Mouse (Mus musculus): ENCODE results near the gene Fam170b. TPM values are rescaled to one million over a fixed set of nuclear protein-coding genes. Genes with fewer than 3 reads are reported as not detected.

Fam170b gene
- total and polyA plus RNA-seq, 3 experiments = not detected

DNA sequence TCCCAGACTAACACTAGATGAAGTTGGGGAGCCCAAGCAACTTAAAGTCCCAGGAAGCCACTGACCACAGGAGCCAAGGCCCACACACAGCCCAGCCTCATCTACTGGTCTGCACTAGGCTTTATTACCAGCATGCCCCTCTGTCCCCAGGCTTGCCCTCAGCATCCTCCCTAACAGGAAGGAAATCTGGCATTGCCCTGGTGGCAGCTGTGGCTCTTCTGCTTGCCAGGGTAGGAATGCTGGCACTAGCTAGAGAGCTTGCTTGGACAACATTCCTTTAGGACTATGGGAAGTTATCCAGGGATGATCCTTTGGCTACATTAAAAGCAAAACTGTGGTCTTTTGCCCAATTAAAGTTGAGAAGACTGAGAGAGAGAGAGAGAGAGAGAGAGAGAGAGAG is 23.7 kb upstream of the Fam170b start:
- TF ChIP-seq JUND (IDR thresholded peaks at IDR 0.05; ENCODE audit: low read depth, low read length) (no peak), MAZ (IDR thresholded peaks at IDR 0.05; ENCODE audit: low read depth, low read length) (no peak), NELFE (IDR thresholded peaks at IDR 0.05; ENCODE audit: low read depth, low read length) (no peak), POLR2AphosphoS2 (IDR thresholded peaks at IDR 0.05; ENCODE audit: low read length) (no peak), MAFK (IDR thresholded peaks at IDR 0.05; ENCODE audit: borderline replicate concordance, low read depth, low read length) (no peak), SMC3 (IDR thresholded peaks at IDR 0.05; ENCODE audit: low read depth, low read length) (no peak), TCF12 (IDR thresholded peaks at IDR 0.05; ENCODE audit: low read depth, low read length) (no peak), MEF2A (IDR thresholded peaks at IDR 0.05; ENCODE audit: extremely low read depth, insufficient replicate concordance, low read depth, low read length, poor library complexity, severe bottlenecking) (no peak)
- H3K4me3 ChIP-seq (ENCODE audit: control insufficient read depth in 1 of 2, insufficient read depth in 1 of 2, low read depth in 2 of 2, low read length in 2 of 2) = no peak overlapping the region
- DNase-seq (ENCODE audit: low read depth, low spot score) = no peak
- no peaks in the 10 kb centered on the region for H3K79me2 ChIP-seq (ENCODE audit: control insufficient read depth, insufficient read depth, low read length, poor library complexity)
- no peaks in the 10 kb centered on the region for H3K4me1 ChIP-seq (ENCODE audit: control insufficient read depth in 1 of 2, insufficient read depth in 2 of 2, low read length in 2 of 2)
- no peak overlapping the region for H3K27ac ChIP-seq (ENCODE audit: control insufficient read depth, low read depth, low read length)
- H3K36me3 ChIP-seq (ENCODE audit: control insufficient read depth in 1 of 2, insufficient read depth in 2 of 2, low read length in 2 of 2) = no peaks in the 10 kb centered on the region
- no peaks in the 10 kb centered on the region for H3K9me3 ChIP-seq (replicated peaks; ENCODE audit: insufficient read depth, low read length)
- H3K9ac ChIP-seq (ENCODE audit: control insufficient read depth, low read depth, low read length, poor library complexity, severe bottlenecking) = no peak overlapping the region
- H3K27me3 ChIP-seq (ENCODE audit: control insufficient read depth in 1 of 2, insufficient read depth in 2 of 2, low read length in 2 of 2) = no peaks in the 10 kb centered on the region

DNA sequence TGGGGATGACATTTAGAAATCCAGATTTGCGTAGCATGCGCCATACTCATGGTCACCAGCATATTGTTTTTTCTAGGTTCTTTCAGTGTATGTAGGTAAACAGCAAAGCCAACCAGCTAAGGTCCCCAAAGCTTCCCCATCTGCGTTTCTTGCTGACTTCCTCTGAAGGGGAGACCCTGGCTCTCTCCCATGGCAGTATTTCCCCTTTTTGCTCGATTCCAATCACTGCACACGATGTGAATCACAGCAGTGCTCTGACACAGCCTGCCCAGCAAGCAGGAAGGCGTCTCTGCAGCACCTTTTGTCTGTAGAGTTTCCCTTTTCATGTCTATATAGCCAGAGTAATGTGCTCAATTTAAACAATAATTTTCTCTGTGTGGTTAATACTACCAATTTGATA is 21.3 kb upstream of the Fam170b start:
- no peak overlapping the region for H3K9ac ChIP-seq (ENCODE audit: control insufficient read depth, low read depth, low read length, poor library complexity, severe bottlenecking)

DNA sequence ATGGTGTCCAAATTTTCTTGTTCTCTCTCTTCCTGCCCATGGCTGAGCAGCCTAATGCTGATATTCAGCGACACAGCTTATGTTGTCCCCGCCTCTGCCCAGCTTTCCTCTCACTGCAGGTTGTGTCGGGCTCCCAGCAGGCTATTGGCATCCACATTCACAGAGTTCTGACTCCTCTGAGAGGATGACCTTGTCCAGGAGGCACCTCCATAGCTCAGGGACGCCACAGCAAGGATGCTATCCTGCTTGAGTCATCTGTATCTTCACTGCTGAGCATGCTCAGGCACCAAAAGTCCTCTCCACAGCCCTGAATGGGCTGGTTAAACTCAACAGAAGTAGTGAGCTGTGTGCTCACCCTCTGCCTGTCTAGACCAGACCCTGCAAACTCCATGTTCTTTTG is 18.8 kb upstream of the Fam170b start:
- no peak for DNase-seq (ENCODE audit: low read depth, low spot score)
- Histone ChIP-seq H3K27me3 (ENCODE audit: control insufficient read depth in 1 of 2, insufficient read depth in 2 of 2, low read length in 2 of 2) (no peaks in the 10 kb centered on the region), H3K4me3 (ENCODE audit: control insufficient read depth in 1 of 2, insufficient read depth in 1 of 2, low read depth in 2 of 2, low read length in 2 of 2) (no peak overlapping the region), H3K9me3 (replicated peaks; ENCODE audit: insufficient read depth, low read length) (no peaks in the 10 kb centered on the region), H3K36me3 (ENCODE audit: control insufficient read depth in 1 of 2, insufficient read depth in 2 of 2, low read length in 2 of 2) (no peaks in the 10 kb centered on the region), H3K9ac (ENCODE audit: control insufficient read depth, low read depth, low read length, poor library complexity, severe bottlenecking) (no peak overlapping the region), H3K27ac (ENCODE audit: control insufficient read depth, low read depth, low read length) (no peak overlapping the region), H3K79me2 (ENCODE audit: control insufficient read depth, insufficient read depth, low read length, poor library complexity) (no peaks in the 10 kb centered on the region), H3K4me1 (ENCODE audit: control insufficient read depth in 1 of 2, insufficient read depth in 2 of 2, low read length in 2 of 2) (no peaks in the 10 kb centered on the region)
- TF ChIP-seq TCF12 (IDR thresholded peaks at IDR 0.05; ENCODE audit: low read depth, low read length) = no peak

More for the DNA sequence above, 21.3 kb upstream of the Fam170b start:
- Histone ChIP-seq H3K4me1 (ENCODE audit: control insufficient read depth in 1 of 2, insufficient read depth in 2 of 2, low read length in 2 of 2) (no peaks in the 10 kb centered on the region), H3K79me2 (ENCODE audit: control insufficient read depth, insufficient read depth, low read length, poor library complexity) (no peaks in the 10 kb centered on the region), H3K36me3 (ENCODE audit: control insufficient read depth in 1 of 2, insufficient read depth in 2 of 2, low read length in 2 of 2) (no peaks in the 10 kb centered on the region), H3K27ac (ENCODE audit: control insufficient read depth, low read depth, low read length) (no peak overlapping the region), H3K4me3 (ENCODE audit: control insufficient read depth in 1 of 2, insufficient read depth in 1 of 2, low read depth in 2 of 2, low read length in 2 of 2) (no peak overlapping the region), H3K27me3 (ENCODE audit: control insufficient read depth in 1 of 2, insufficient read depth in 2 of 2, low read length in 2 of 2) (no peaks in the 10 kb centered on the region), H3K9me3 (replicated peaks; ENCODE audit: insufficient read depth, low read length) (no peaks in the 10 kb centered on the region)
- DNase-seq (ENCODE audit: low read depth, low spot score) = peak; percentile 4
- no peak for TF ChIP-seq ZC3H11A (IDR thresholded peaks at IDR 0.05; ENCODE audit: low read depth, low read length)
- TF ChIP-seq E2F4 (IDR thresholded peaks at IDR 0.05; ENCODE audit: borderline replicate concordance, low read depth, low read length) = no peak
- no peak for TF ChIP-seq MEF2A (IDR thresholded peaks at IDR 0.05; ENCODE audit: extremely low read depth, insufficient replicate concordance, low read depth, low read length, poor library complexity, severe bottlenecking)
- no peak for TF ChIP-seq GATA1 (IDR thresholded peaks at IDR 0.05; ENCODE audit: low read depth, low read length)
- TF ChIP-seq TCF12 (IDR thresholded peaks at IDR 0.05; ENCODE audit: low read depth, low read length) = no peak
- TF ChIP-seq HCFC1 (IDR thresholded peaks at IDR 0.05; ENCODE audit: low read depth, low read length) = no peak
- TF ChIP-seq MAX (IDR thresholded peaks at IDR 0.05; ENCODE audit: low read length) = no peak
- TF ChIP-seq RCOR1 (IDR thresholded peaks at IDR 0.05; ENCODE audit: low read depth, low read length) = no peak

Measured in MEL (cell line).